Mouse (Mus musculus) kidney, postnatal 10 days (tissue): ENCODE results near the gene Flad1.

Source experiments
- DNase-seq: peaks from one replicate; pipeline ENCODE4 v3.0.0; 2021; ENCODE audit warnings: mixed read lengths

Gene Flad1

GRCm38 (mm10) chr3:89425876-89426275 is 14.2 kb upstream of the Flad1 start:
- no peak for DNase-seq

GRCm38 (mm10) chr3:89425141-89425525 is 13.5 kb upstream of the Flad1 start:
- DNase-seq, result no peak

- DNase-seq, result no peak
These were observed 12.9 kb upstream of the Flad1 start for GRCm38 (mm10) chr3:89424416-89425140.

- no peak for DNase-seq
These were observed 11.0 kb upstream of the Flad1 start for GRCm38 (mm10) chr3:89422556-89423205.

- DNase-seq, result peak; percentile 65
These were observed 10.3 kb upstream of the Flad1 start for GRCm38 (mm10) chr3:89421810-89422473.

GRCm38 (mm10) chr3:89421002-89421774 is 9.5 kb upstream of the Flad1 start:
- peak; percentile 88 for DNase-seq

GRCm38 (mm10) chr3:89420421-89420820 is 8.8 kb upstream of the Flad1 start:
- no peak for DNase-seq

GRCm38 (mm10) chr3:89419981-89420380 is 8.3 kb upstream of the Flad1 start:
- DNase-seq, result no peak

GRCm38 (mm10) chr3:89419571-89419970 is 7.9 kb upstream of the Flad1 start:
- peak; percentile 77 for DNase-seq

GRCm38 (mm10) chr3:89418861-89419250 is 7.2 kb upstream of the Flad1 start:
- DNase-seq, result peak; percentile 94

GRCm38 (mm10) chr3:89418170-89418860 is 6.6 kb upstream of the Flad1 start, which contains the start of the genes Cks1b and Shc1:
Gene Cks1b, minus strand, starts transcription at chr3:89418383.
Gene Shc1, plus strand, starts transcription at chr3:89418443.
- peak; percentile 95 for DNase-seq

GRCm38 (mm10) chr3:89417840-89418169 is 6.1 kb upstream of the Flad1 start:
- DNase-seq, result no peak

- no peak for DNase-seq
These were observed 5.5 kb upstream of the Flad1 start for GRCm38 (mm10) chr3:89417131-89417530.

GRCm38 (mm10) chr3:89416158-89416557 is 4.5 kb upstream of the Flad1 start:
- no peak for DNase-seq

- no peak for DNase-seq
These were observed 806 bp downstream of the Flad1 start for GRCm38 (mm10) chr3:89410864-89411263.

GRCm38 (mm10) chr3:89409701-89410100 is 2.0 kb downstream of the Flad1 start:
- no peak for DNase-seq

- no peak for DNase-seq
These were observed 3.2 kb downstream of the Flad1 start for GRCm38 (mm10) chr3:89408448-89408847.

GRCm38 (mm10) chr3:89406887-89407286 is 4.8 kb downstream of the Flad1 start:
- DNase-seq, result no peak

- DNase-seq, result no peak
These were observed 9.0 kb downstream of the Flad1 start, which contains the start of gene Lenep for GRCm38 (mm10) chr3:89402693-89403092. Gene Lenep, minus strand, starts transcription at chr3:89402793.

- no peak for DNase-seq
These were observed 10.3 kb downstream of the Flad1 start for GRCm38 (mm10) chr3:89401329-89401728.

- DNase-seq, result no peak
These were observed 15.0 kb downstream of the Flad1 start for GRCm38 (mm10) chr3:89396654-89397005.

- DNase-seq, result peak; percentile 87
These were observed 15.6 kb downstream of the Flad1 start for GRCm38 (mm10) chr3:89395806-89396653.
